Mouse (Mus musculus) kidney, postnatal 0 days (tissue): ENCODE measurements at regions not wholly inside any gene's neighbourhood (a gene's known extent, or its start where the extent isn't known, plus 50 kb on each side); places are given as distances from the start of the nearest gene placed in this dataset.
"Not testable (repeated sequence)": the region's sequence is repeated elsewhere in the genome, so short reads cannot be mapped to it uniquely, and the experiment has no call there.

Source experiments
- ATAC-seq: fragments of 200-750 bp; cut with Nextera tagmentation; replicated peaks from 2 replicates; pipeline ENCODE4 v1.8.0; 2017; ENCODE audit warnings: low read depth, moderate number of reproducible peaks, moderate TSS enrichment, moderate library complexity; ENCODE audit not compliant: low FRiP score
- DNase-seq: peaks from one replicate; pipeline ENCODE4 v3.0.0-alpha.2; 2016; ENCODE audit warnings: low spot score
- H3K27ac ChIP-seq: fragments of 300-500 bp; sonication (generic); 2 replicates; pipeline ENCODE4 v1.5.1; 2014; ENCODE audit warnings: mild to moderate bottlenecking
- H3K27me3 ChIP-seq: fragments of 300-500 bp; sonication (generic); 2 replicates; pipeline ENCODE4 v1.6.1; 2014; ENCODE audit warnings: low read length, mixed read lengths; ENCODE audit not compliant: insufficient read depth
- H3K36me3 ChIP-seq: fragments of 300-500 bp; sonication (generic); 2 replicates; pipeline ENCODE4 v1.6.1; 2014; ENCODE audit warnings: low read length, mixed read lengths; ENCODE audit not compliant: insufficient read depth
- H3K4me1 ChIP-seq: fragments of 300-500 bp; sonication (generic); replicated peaks from 2 replicates; pipeline ENCODE4 v1.6.1; 2014; ENCODE audit warnings: antibody characterized with exemption, low read length, mixed read lengths; ENCODE audit not compliant: insufficient read depth
- H3K4me2 ChIP-seq: fragments of 300-500 bp; sonication (generic); 2 replicates; pipeline ENCODE4 v1.6.1; 2014; ENCODE audit warnings: mild to moderate bottlenecking, low read length, moderate library complexity, mixed read lengths
- H3K4me3 ChIP-seq: fragments of 300-500 bp; sonication (generic); replicated peaks from 2 replicates; pipeline ENCODE4 v1.5.1; 2014; ENCODE audit warnings: low read depth, low read length
- H3K9ac ChIP-seq: fragments of 300-500 bp; sonication (generic); 2 replicates; pipeline ENCODE4 v1.6.1; 2014; ENCODE audit warnings: low read depth, low read length
- H3K9me3 ChIP-seq: fragments of 300-500 bp; sonication (generic); replicated peaks from 2 replicates; pipeline ENCODE4 v1.6.1; 2016; ENCODE audit warnings: low read length, inconsistent platforms, mixed read lengths
- CTCF ChIP-seq: IDR thresholded peaks from 2 replicates; pipeline ENCODE4 v1.5.1; 2016; ENCODE audit warnings: antibody characterized with exemption, low read depth, mild to moderate bottlenecking, moderate library complexity
- WGBS: fragments of 180-500 bp; shearing (Covaris S2); extraction: QIAGEN DNeasy Blood & Tissue Kit; methylation state at CpG from one replicate; pipeline ENCODE4 v1.1.7; 2014; 5-methylcytosine and 5-hydroxymethylcytosine counted together

DNA sequence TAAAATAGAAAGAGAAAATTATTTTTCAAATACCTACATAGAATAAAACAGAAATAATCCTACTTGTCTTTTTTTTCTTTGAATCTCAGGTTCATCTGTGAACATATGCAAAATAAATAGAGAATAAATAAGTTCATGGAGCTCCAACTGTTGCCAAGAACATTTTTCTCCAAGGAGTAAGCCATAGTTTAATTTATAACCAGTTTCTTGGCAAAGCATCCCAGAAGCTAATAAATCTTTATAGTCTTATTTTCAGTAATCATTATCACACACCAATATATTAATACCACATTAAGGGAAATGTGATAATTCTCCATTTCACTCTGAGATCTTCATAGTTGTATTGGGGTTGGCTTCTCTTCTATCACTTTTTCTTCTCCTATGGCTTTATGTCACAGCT lies 158.7 kb upstream of the Olfm3 start:
- Histone ChIP-seq H3K4me3 (no peak overlapping the region), H3K27ac (no peak overlapping the region), H3K27me3 (no peaks in the 10 kb centered on the region), H3K4me2 (no peak overlapping the region), H3K9me3 (no peaks in the 10 kb centered on the region), H3K36me3 (no peaks in the 10 kb centered on the region), H3K4me1 (no peaks in the 10 kb centered on the region), H3K9ac (no peak overlapping the region)
- ATAC-seq: no peak
- TF ChIP-seq CTCF: no peak
- no peak for DNase-seq

DNA sequence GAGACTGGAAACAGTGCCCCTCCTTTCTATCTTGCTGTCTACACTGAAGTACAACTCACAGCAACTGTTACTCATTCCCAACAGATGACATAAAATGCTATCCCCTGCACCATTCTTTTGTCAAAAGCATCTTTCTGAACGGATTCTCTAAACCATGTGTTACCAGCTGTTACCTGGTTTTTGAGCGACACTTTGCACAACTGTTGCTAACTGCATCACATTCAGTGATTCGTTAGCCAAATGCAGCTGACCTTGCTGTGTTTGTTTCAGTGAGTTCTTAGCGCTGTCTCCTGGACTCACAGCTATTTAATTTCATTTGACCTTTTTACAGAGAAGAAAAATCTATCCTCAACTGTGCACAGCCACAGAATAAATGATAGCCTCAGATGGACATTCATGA lies 146.6 kb upstream of the Olfm3 start:
- DNase-seq: no peak
- Histone ChIP-seq H3K9ac (no peak overlapping the region), H3K27me3 (no peaks in the 10 kb centered on the region), H3K9me3 (no peaks in the 10 kb centered on the region), H3K4me3 (no peak overlapping the region), H3K36me3 (no peaks in the 10 kb centered on the region), H3K27ac (no peak overlapping the region), H3K4me2 (no peak overlapping the region), H3K4me1 (no peaks in the 10 kb centered on the region)
- no peak for TF ChIP-seq CTCF
- ATAC-seq: no peak
- 70% methylated on average over 4 of the region's 4 CpGs for WGBS

DNA sequence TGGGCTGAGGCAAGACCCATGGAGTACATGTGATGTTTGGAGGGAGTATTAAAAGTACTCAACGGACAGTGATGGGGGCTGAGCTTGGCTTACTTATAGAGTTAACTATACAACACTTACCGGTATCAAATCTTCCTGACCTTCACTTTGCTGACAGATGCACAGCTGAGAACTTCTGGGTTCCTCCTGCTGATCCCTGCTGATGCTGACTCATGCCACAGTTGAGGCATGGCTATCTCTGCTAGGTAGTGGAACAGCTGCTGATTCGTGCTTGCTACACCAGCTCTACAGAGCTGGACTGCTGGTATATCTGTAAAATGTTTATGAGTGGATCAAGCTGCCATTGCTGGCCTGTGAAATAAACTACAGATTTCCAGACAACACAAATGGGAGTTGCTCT lies 145.3 kb upstream of the Olfm3 start:
- H3K27ac ChIP-seq: no peak overlapping the region
- DNase-seq: no peak
- H3K4me2 ChIP-seq: no peak overlapping the region
- ATAC-seq: no peak
- H3K36me3 ChIP-seq: no peaks in the 10 kb centered on the region
- H3K4me1 ChIP-seq: no peaks in the 10 kb centered on the region
- H3K9me3 ChIP-seq: no peaks in the 10 kb centered on the region
- H3K4me3 ChIP-seq: no peak overlapping the region
- no peak overlapping the region for H3K9ac ChIP-seq
- WGBS: 81% methylated on average over 3 of the region's 3 CpGs
- no peaks in the 10 kb centered on the region for H3K27me3 ChIP-seq
- TF ChIP-seq CTCF: no peak

DNA sequence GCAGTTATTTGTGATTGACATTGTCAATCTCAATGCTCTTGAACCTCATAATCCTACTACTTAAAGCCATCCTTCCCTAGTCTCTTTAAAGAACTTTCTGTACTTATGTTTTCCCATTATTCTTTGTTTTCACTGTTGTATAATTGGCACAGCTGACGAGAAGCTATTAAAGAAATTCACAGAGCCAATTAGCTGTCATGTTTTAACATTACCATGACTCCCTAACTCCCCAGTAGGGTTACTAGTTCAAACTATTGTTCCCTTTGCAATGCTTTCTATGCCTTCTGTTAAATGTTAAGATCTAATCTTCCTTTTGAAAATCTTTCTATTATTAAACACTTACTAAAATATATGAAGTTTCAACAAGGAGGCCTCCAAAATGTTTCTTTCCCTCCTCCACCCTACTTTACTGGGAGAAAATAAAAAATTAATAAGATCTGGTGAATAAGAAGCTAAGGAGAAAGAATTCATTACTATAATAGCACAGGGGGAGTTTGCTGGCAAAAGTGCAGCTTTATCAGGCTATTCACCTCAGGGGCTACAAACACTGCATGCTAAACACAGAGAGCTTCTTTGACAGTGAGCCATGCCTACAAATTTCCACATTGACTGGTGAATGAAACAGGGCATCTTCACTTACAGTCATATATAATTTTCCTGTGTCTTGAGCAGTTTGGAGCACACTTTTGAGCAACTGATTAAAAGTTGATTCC lies 144.4 kb upstream of the Olfm3 start:
- 40% methylated on average over 1 of the region's 1 CpGs for WGBS
- Histone ChIP-seq H3K4me1 (no peaks in the 10 kb centered on the region), H3K27me3 (no peaks in the 10 kb centered on the region), H3K9me3 (no peaks in the 10 kb centered on the region), H3K9ac (no peak overlapping the region), H3K36me3 (no peaks in the 10 kb centered on the region), H3K4me2 (no peak overlapping the region), H3K4me3 (no peak overlapping the region), H3K27ac (no peak overlapping the region)
- ATAC-seq: no peak
- no peak for TF ChIP-seq CTCF
- peak; percentile 55 for DNase-seq

DNA sequence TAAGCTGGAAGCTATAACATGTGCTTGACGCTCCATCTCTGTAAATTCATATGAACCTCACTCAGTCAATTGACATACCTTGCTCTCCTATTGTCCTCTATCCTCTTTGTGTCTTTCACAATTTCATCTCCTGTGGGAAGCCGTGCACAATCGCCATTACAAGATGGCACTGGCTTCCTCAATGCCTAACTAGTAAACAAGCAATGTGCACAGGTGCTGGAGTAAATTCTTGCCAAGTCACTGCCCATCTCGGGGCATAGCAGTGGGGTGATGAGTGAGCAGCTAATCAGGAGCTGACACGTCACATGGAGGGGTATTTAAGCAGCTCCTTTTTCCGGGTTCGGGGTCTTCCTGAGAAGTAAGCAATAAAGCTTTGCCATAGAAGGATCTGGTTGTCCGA lies 141.5 kb upstream of the Olfm3 start:
- H3K4me2 ChIP-seq, H3K4me1 ChIP-seq, H3K9me3 ChIP-seq, H3K27me3 ChIP-seq, H3K9ac ChIP-seq, ATAC-seq, H3K36me3 ChIP-seq, H3K4me3 ChIP-seq, DNase-seq, H3K27ac ChIP-seq: not testable (repeated sequence)
- 84% methylated on average over 6 of the region's 8 CpGs for WGBS

DNA sequence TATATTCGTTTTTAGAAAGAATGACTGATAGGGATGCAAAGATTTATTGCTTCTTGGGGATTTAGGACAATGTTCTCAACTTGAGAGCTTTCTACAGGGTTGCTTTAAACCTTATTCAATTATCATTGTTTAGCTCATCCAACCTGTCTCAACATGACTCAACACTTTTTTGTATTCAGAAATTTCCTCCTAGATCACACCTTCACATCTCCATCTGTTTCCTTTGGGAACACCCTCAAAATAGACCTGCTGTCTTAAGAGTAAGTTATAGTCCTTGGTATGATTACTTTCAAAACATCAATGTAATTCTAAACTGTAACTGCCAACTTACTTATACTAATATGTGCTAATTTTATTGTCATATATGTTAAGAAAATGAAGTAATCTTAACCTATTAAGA lies 114.8 kb upstream of the Olfm3 start:
- DNase-seq (no peak), ATAC-seq (no peak)
- no peak for TF ChIP-seq CTCF
- H3K36me3 ChIP-seq: no peaks in the 10 kb centered on the region
- no peak overlapping the region for H3K4me2 ChIP-seq
- H3K4me3 ChIP-seq: no peak overlapping the region
- no peaks in the 10 kb centered on the region for H3K27me3 ChIP-seq
- WGBS: 45% methylated on average over 1 of the region's 1 CpGs
- H3K9me3 ChIP-seq: no peaks in the 10 kb centered on the region
- no peak overlapping the region for H3K9ac ChIP-seq
- no peaks in the 10 kb centered on the region for H3K4me1 ChIP-seq
- H3K27ac ChIP-seq: no peak overlapping the region

DNA sequence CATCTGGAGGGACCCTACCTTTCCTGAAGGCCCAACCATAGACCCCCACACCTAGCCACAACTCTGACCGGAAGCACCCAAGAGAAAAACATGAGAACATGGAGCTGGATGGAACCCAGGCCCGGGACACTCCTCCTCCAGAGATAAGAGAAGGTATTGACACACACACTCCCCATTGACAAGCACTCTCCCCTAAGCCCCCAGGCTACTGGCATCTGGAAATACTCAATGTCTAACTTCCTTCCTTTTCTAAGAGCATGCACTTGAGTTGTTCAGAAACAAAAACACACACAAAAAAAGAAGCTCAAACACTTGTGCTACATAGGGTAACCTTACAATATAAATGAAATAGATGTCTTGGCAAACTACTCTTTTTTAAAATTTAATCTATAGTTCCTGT lies 113.9 kb upstream of the Olfm3 start:
- Histone ChIP-seq H3K4me1 (no peaks in the 10 kb centered on the region), H3K27ac (no peak overlapping the region), H3K27me3 (no peaks in the 10 kb centered on the region), H3K4me2 (no peak overlapping the region), H3K9ac (no peak overlapping the region), H3K4me3 (no peak overlapping the region), H3K9me3 (no peaks in the 10 kb centered on the region), H3K36me3 (no peaks in the 10 kb centered on the region)
- no peak for ATAC-seq
- 61% methylated on average over 2 of the region's 2 CpGs for WGBS
- no peak for TF ChIP-seq CTCF
- peak; percentile 25 for DNase-seq
